Mouse (Mus musculus) natural killer cell, adult 2 months (primary cell): ENCODE measurements around the gene Rnf227.

Source experiments
- DNase-seq, 2 experiments: peaks; one replicate each; pipeline ENCODE4 v3.0.0; 2022; ENCODE audit warnings: low spot score in 2 of 2

Rnf227 gene

GRCm38 (mm10) chr11:69370817-69371215, 30.6 kb downstream of the Rnf227 start:
- DNase-seq: no peak

- DNase-seq: no peak
Measured at GRCm38 (mm10) chr11:69371601-69372000, 31.3 kb downstream of the Rnf227 start.

GRCm38 (mm10) chr11:69372056-69372779, 32.0 kb downstream of the Rnf227 start:
- no peak for DNase-seq

- peak; percentile 37 to 49 for DNase-seq
Measured at GRCm38 (mm10) chr11:69372780-69373170, 32.5 kb downstream of the Rnf227 start.

- no peak for DNase-seq
Measured at GRCm38 (mm10) chr11:69373223-69373965, 33.1 kb downstream of the Rnf227 start.

GRCm38 (mm10) chr11:69375646-69376045, 35.4 kb downstream of the Rnf227 start:
- DNase-seq: no peak

- DNase-seq: no peak
Measured at GRCm38 (mm10) chr11:69377766-69378165, 37.5 kb downstream of the Rnf227 start.

- no peak for DNase-seq
Measured at GRCm38 (mm10) chr11:69379600-69379999, 39.3 kb downstream of the Rnf227 start.

GRCm38 (mm10) chr11:69381356-69381755, 41.1 kb downstream of the Rnf227 start:
- no peak for DNase-seq

- no peak for DNase-seq
Measured at GRCm38 (mm10) chr11:69382478-69383105, 42.3 kb downstream of the Rnf227 start.

GRCm38 (mm10) chr11:69384979-69385378, 44.7 kb downstream of the Rnf227 start:
- DNase-seq: no peak

- no peak for DNase-seq
Measured at GRCm38 (mm10) chr11:69386758-69387157, 46.5 kb downstream of the Rnf227 start.

GRCm38 (mm10) chr11:69388680-69389079, 48.4 kb downstream of the Rnf227 start:
- no peak for DNase-seq

GRCm38 (mm10) chr11:69389531-69390399, 49.5 kb downstream of the Rnf227 start:
- no peak for DNase-seq

GRCm38 (mm10) chr11:69390400-69391034, 50.3 kb downstream of the Rnf227 start:
- DNase-seq: peak; percentile 68 to 74
